Mouse (Mus musculus) gastrocnemius, adult 18-20 months (tissue): ENCODE data around the gene Gm17655. TPM values are rescaled to one million over a fixed set of nuclear protein-coding genes. Genes with fewer than 3 reads are reported as not detected.
"Not testable (repeated sequence)": the region's sequence is repeated elsewhere in the genome, so short reads cannot be mapped to it uniquely, and the experiment has no call there.

Experiments used
- DNase-seq: peaks from one replicate; pipeline ENCODE4 v3.0.0; 2021; ENCODE audit warnings: low spot score
- long read RNA-seq, 2 experiments: library from polyadenylated mRNA; stranded (forward); transcript quantifications; one replicate each; pipeline ENCODE4 v2.0.0; 2021
- total RNA-seq, 2 experiments: library from RNA; stranded (reverse); gene quantifications; 2 replicates each; pipeline ENCODE4 v1.2.3; 2021

Gm17655 gene
- 1 to 10 TPM in 1 of 2 experiments, under 1 TPM in 1; 0.94 to 1.8 TPM for total RNA-seq
- long read RNA-seq, experiment 1 = 0 reads
- long read RNA-seq, experiment 2, partial matches to known transcripts = 0 of 1 reads
- long read RNA-seq, experiment 2, other reads (novel, unspliced or antisense) = 1 of 1 reads

GRCm38 (mm10) chr5:110072413-110072812 lies at the start of gene Gm17655:
TSS of gene Gm17655 (minus strand) at chr5:110072513.
- DNase-seq = not testable (repeated sequence)

GRCm38 (mm10) chr5:110109991-110110441 lies 37.7 kb upstream of the Gm17655 start, which contains the start of gene Zfp605:
TSS of gene Zfp605 (plus strand) at chr5:110110092.
- peak; percentile 89 for DNase-seq

- no peak for DNase-seq
Measured at GRCm38 (mm10) chr5:110108305-110108628, 36.0 kb upstream of the Gm17655 start.

- peak; percentile 96 for DNase-seq
Measured at GRCm38 (mm10) chr5:110107581-110108304, 35.4 kb upstream of the Gm17655 start, which contains the start of gene Gtpbp6. TSS of gene Gtpbp6 (minus strand) at chr5:110108197.

- no peak for DNase-seq
Measured at GRCm38 (mm10) chr5:110106901-110107564, 34.7 kb upstream of the Gm17655 start.

- DNase-seq = no peak
Measured at GRCm38 (mm10) chr5:110106140-110106871, 34.0 kb upstream of the Gm17655 start.

GRCm38 (mm10) chr5:110104616-110105380 lies 32.5 kb upstream of the Gm17655 start:
- DNase-seq = no peak

- DNase-seq = no peak
Measured at GRCm38 (mm10) chr5:110103901-110104615, 31.7 kb upstream of the Gm17655 start.

GRCm38 (mm10) chr5:110102853-110103625 lies 30.7 kb upstream of the Gm17655 start:
- no peak for DNase-seq

- DNase-seq = no peak
Measured at GRCm38 (mm10) chr5:110102429-110102828, 30.1 kb upstream of the Gm17655 start.

- no peak for DNase-seq
Measured at GRCm38 (mm10) chr5:110101716-110102347, 29.5 kb upstream of the Gm17655 start.

GRCm38 (mm10) chr5:110100921-110101631 lies 28.8 kb upstream of the Gm17655 start:
- DNase-seq = no peak

GRCm38 (mm10) chr5:110099656-110100580 lies 27.6 kb upstream of the Gm17655 start, which contains the start of gene Plcxd1:
TSS of gene Plcxd1 (plus strand) at chr5:110099969.
- no peak for DNase-seq

GRCm38 (mm10) chr5:110098991-110099477 lies 26.7 kb upstream of the Gm17655 start:
- DNase-seq = no peak

GRCm38 (mm10) chr5:110094847-110095213 lies 22.5 kb upstream of the Gm17655 start:
- DNase-seq = no peak

GRCm38 (mm10) chr5:110094030-110094846 lies 21.9 kb upstream of the Gm17655 start, which contains the start of gene Gm35315:
TSS of gene Gm35315 (minus strand) at chr5:110094420.
- peak; percentile 90 for DNase-seq
